26 mouse cellular contexts compared by ENCODE assay signal in genomic region chr17:30334257-30334656, GRCm38 (mm10).
"Had no signal": no experiment of that assay in that cellular context is flagged by ENCODE, and none has a peak within 500 bp of the region (broad histone marks: within the 10 kb centered on the region; RNA-seq: fewer than 3 reads in every experiment).

No protein-coding gene starts in this region.

- H3K4me1 ChIP-seq: heart, embryonic 15.5 days had no signal

- H3K9me3 ChIP-seq: heart, embryonic 10.5 days; heart, embryonic 13.5 days; heart, embryonic 15.5 days; hindbrain, embryonic 12.5 days; hindbrain, embryonic 15.5 days; kidney, embryonic 15.5 days; limb, embryonic 12.5 days had no signal

- H3K27me3 ChIP-seq: heart, embryonic 13.5 days; heart, embryonic 15.5 days; hindbrain, embryonic 12.5 days; hindbrain, embryonic 15.5 days; kidney, embryonic 15.5 days; limb, embryonic 12.5 days had no signal

- H3K4me3 ChIP-seq: heart, embryonic 10.5 days; heart, embryonic 13.5 days; heart, embryonic 15.5 days; hindbrain, embryonic 12.5 days; hindbrain, embryonic 15.5 days; kidney, embryonic 15.5 days; limb, embryonic 12.5 days had no signal

- DNase-seq: forebrain, postnatal 0 days; gastrocnemius, postnatal 14 days; gastrocnemius, postnatal 36 days; heart, adult 18-20 months; heart, postnatal 14 days; heart, postnatal 36 days; kidney, adult 11 months; kidney, adult 2 months; kidney, adult 9 months; kidney, postnatal 14 days; kidney, postnatal 36 days; layer of hippocampus, adult 9-11 months; layer of hippocampus, postnatal 36 days; left cerebral cortex, postnatal 4 days; liver had no signal

- H3K9ac ChIP-seq: forebrain, postnatal 0 days; heart, embryonic 13.5 days; heart, embryonic 15.5 days; hindbrain, embryonic 12.5 days; hindbrain, embryonic 15.5 days; kidney, embryonic 15.5 days; limb, embryonic 12.5 days had no signal

- H3K27ac ChIP-seq: heart, embryonic 10.5 days; heart, embryonic 13.5 days; heart, embryonic 15.5 days; hindbrain, embryonic 12.5 days; hindbrain, embryonic 15.5 days; hindbrain, postnatal 0 days; kidney, embryonic 15.5 days; kidney, postnatal 0 days; limb, embryonic 12.5 days had no signal

- H3K36me3 ChIP-seq: heart, embryonic 10.5 days; heart, embryonic 13.5 days; heart, embryonic 15.5 days; hindbrain, embryonic 12.5 days; hindbrain, embryonic 15.5 days; kidney, embryonic 15.5 days; limb, embryonic 12.5 days had no signal

- H3K4me2 ChIP-seq: heart, embryonic 13.5 days; heart, embryonic 15.5 days; hindbrain, embryonic 12.5 days; hindbrain, embryonic 15.5 days; kidney, embryonic 15.5 days; limb, embryonic 12.5 days; liver, embryonic 11.5 days had no signal

- ATAC-seq: forebrain, postnatal 0 days; hindbrain, postnatal 0 days; intestine, embryonic 16.5 days had no signal
